Mouse (Mus musculus) megakaryocyte, adult 5-6 weeks (primary cell): ENCODE measurements at regions not wholly inside any gene's neighbourhood (a gene's known extent, or its start where the extent isn't known, plus 50 kb on each side); places are given as distances from the start of the nearest gene placed in this dataset.

Experiments used
- ATAC-seq: 2 replicates; pipeline ENCODE4 v1.8.0; 2016; ENCODE audit warnings: mild to moderate bottlenecking, inconsistent platforms; ENCODE audit not compliant: poor library complexity, severe bottlenecking

- no peak for ATAC-seq
These were observed 68.2 kb upstream of the Ifne start for GRCm38 (mm10) chr4:88948027-88948859.

GRCm38 (mm10) chr4:88941955-88942354 lies 62.0 kb upstream of the Ifne start:
- no peak for ATAC-seq

- ATAC-seq: no peak
These were observed 60.7 kb upstream of the Ifne start for GRCm38 (mm10) chr4:88940670-88941069.

- ATAC-seq: no peak
These were observed 59.4 kb upstream of the Ifne start for GRCm38 (mm10) chr4:88939397-88939796.

- ATAC-seq: no peak
These were observed 58.7 kb upstream of the Ifne start for GRCm38 (mm10) chr4:88938712-88939032.

GRCm38 (mm10) chr4:88937866-88938711 lies 58.1 kb upstream of the Ifne start:
- peak; percentile 84 for ATAC-seq

- no peak for ATAC-seq
These were observed 57.0 kb upstream of the Ifne start for GRCm38 (mm10) chr4:88936976-88937375.

GRCm38 (mm10) chr4:88935901-88936300 lies 55.9 kb upstream of the Ifne start:
- ATAC-seq: no peak

GRCm38 (mm10) chr4:88935316-88935715 lies 55.3 kb upstream of the Ifne start:
- no peak for ATAC-seq

- no peak for ATAC-seq
These were observed 54.4 kb upstream of the Ifne start for GRCm38 (mm10) chr4:88934266-88935025.

- no peak for ATAC-seq
These were observed 51.2 kb upstream of the Ifne start for GRCm38 (mm10) chr4:88931217-88931616.
